Mouse (Mus musculus): ENCODE measurements at regions not wholly inside any gene's neighbourhood (a gene's known extent, or its start where the extent isn't known, plus 50 kb on each side); places are given as distances from the start of the nearest gene placed in this dataset.

GRCm38 (mm10) chr9:87372251-87372905, 117.0 kb upstream of the Cep162 start:
- DNase-seq: no peak
- no peak for TF ChIP-seq CTCF (IDR thresholded peaks at IDR 0.05)
- Histone ChIP-seq H3K27ac (no peak overlapping the region), H3K4me3 (no peak overlapping the region)
- intact Hi-C loops (cut with DNase I): no loop called here

- intact Hi-C loops (cut with DNase I): no loop called here
- no peak for TF ChIP-seq CTCF (IDR thresholded peaks at IDR 0.05)
- no peak overlapping the region for H3K4me3 ChIP-seq
- no peak for DNase-seq
- H3K27ac ChIP-seq: no peak overlapping the region
Observed at GRCm38 (mm10) chr9:87369059-87369458, 113.7 kb upstream of the Cep162 start.

- Histone ChIP-seq H3K4me3 (no peak overlapping the region), H3K27ac (no peak overlapping the region)
- TF ChIP-seq CTCF (IDR thresholded peaks at IDR 0.05): no peak
- DNase-seq: no peak
- intact Hi-C loops (cut with DNase I): no loop called here
Observed at GRCm38 (mm10) chr9:87347008-87347407, 91.7 kb upstream of the Cep162 start.

GRCm38 (mm10) chr9:87346278-87346882, 91.0 kb upstream of the Cep162 start:
- no peak overlapping the region for H3K4me3 ChIP-seq
- intact Hi-C loops (cut with DNase I): no loop called here
- no peak for TF ChIP-seq CTCF (IDR thresholded peaks at IDR 0.05)

GRCm38 (mm10) chr9:87341438-87341837, 86.1 kb upstream of the Cep162 start:
- H3K27ac ChIP-seq: no peak overlapping the region
- TF ChIP-seq CTCF (IDR thresholded peaks at IDR 0.05): no peak
- DNase-seq: no peak
- H3K4me3 ChIP-seq: no peak overlapping the region
- intact Hi-C loops (cut with DNase I): no loop called here

More at GRCm38 (mm10) chr9:87346278-87346882, 91.0 kb upstream of the Cep162 start:
- H3K27ac ChIP-seq: no peak overlapping the region
- no peak for DNase-seq

GRCm38 (mm10) chr9:87326374-87327295, 71.3 kb upstream of the Cep162 start:
- TF ChIP-seq CTCF (IDR thresholded peaks at IDR 0.05): peak; percentile 39
- no peak overlapping the region for H3K4me3 ChIP-seq
- intact Hi-C loops (cut with DNase I): no loop called here
- no peak overlapping the region for H3K27ac ChIP-seq
- no peak for DNase-seq

- intact Hi-C loops (cut with DNase I): no loop called here
- DNase-seq: no peak
- no peak overlapping the region for H3K4me3 ChIP-seq
- no peak overlapping the region for H3K27ac ChIP-seq
- TF ChIP-seq CTCF (IDR thresholded peaks at IDR 0.05): no peak
Observed at GRCm38 (mm10) chr9:87323690-87324089, 68.4 kb upstream of the Cep162 start.

- DNase-seq: no peak
- intact Hi-C loops (cut with DNase I): no loop called here
- Histone ChIP-seq H3K27ac (no peak overlapping the region), H3K4me3 (no peak overlapping the region)
- no peak for TF ChIP-seq CTCF (IDR thresholded peaks at IDR 0.05)
Observed at GRCm38 (mm10) chr9:87320758-87321157, 65.4 kb upstream of the Cep162 start.

GRCm38 (mm10) chr9:87318767-87319166, 63.4 kb upstream of the Cep162 start:
- TF ChIP-seq CTCF (IDR thresholded peaks at IDR 0.05): no peak
- no peak overlapping the region for H3K27ac ChIP-seq
- H3K4me3 ChIP-seq: no peak overlapping the region
- no peak for DNase-seq
- intact Hi-C loops (cut with DNase I): no loop called here

GRCm38 (mm10) chr9:87310150-87310549, 54.8 kb upstream of the Cep162 start:
- no peak for TF ChIP-seq CTCF (IDR thresholded peaks at IDR 0.05)
- intact Hi-C loops (cut with DNase I): no loop called here
- H3K27ac ChIP-seq: no peak overlapping the region
- no peak for DNase-seq
- H3K4me3 ChIP-seq: no peak overlapping the region
